Mouse (Mus musculus): ENCODE measurements at regions not wholly inside any gene's neighbourhood (a gene's known extent, or its start where the extent isn't known, plus 50 kb on each side); places are given as distances from the start of the nearest gene placed in this dataset.

DNA sequence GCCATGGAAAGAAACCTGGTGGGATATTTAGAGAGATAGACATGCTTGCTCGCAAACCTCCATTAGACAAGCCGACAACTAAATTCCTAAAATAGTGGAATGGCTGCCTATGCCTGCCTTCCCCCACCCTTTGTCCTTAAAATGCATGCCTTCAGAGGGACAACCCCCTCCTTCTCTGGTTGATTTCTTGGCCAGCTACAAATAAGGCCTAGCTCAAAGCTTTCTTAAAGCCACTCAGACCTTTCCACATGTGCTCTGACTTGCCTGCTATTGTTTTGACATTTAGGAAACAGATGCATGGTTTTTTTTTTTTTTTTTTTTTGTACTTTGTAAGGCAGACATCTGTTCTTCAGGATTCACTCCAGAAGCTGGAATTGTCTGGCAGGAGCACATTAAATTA lies 105.8 kb upstream of the Adgrl4 start:
- TF ChIP-seq POLR2A (IDR thresholded peaks at IDR 0.05; ENCODE audit: control insufficient read depth, extremely low read depth, insufficient read depth, low read length, poor library complexity) (no peak), CTCF (IDR thresholded peaks at IDR 0.05; ENCODE audit: borderline replicate concordance, control insufficient read depth, extremely low read depth, insufficient read depth, low read length, poor library complexity) (no peak)
